26 mouse cellular contexts compared by ENCODE assay signal in the genomic region with DNA sequence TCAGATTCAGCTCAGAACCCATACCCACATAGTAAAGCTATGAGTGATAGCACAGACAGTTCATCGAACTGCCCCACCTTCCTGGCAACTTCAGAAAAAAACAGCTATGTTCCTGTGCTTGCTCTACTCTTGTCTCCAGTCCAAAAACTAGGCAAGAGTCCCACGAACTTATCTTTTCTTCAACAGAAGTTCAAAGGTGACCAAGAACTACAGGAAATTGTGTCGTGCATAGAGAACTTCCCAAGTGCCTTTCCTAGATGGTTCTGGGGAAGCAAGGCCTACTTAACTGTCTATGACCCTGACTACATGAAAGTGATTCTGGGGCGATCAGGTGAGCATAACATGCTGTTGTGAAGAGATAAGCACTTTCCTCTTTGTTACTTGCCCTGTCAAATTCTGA. TPM values are rescaled to one million over a fixed set of nuclear protein-coding genes. Genes with fewer than 3 reads are reported as not detected.
A peak's percentile ranks its signal among the peaks of the same experiment; 100 is the strongest.
DNase-seq lines count a peak whose midpoint lies in the region; ATAC-seq and TF ChIP-seq lines count a peak whose summit lies in the region.
"Had no signal": no experiment of that assay in that cellular context is flagged by ENCODE, and none has a peak within 500 bp of the region (broad histone marks: within the 10 kb centered on the region; RNA-seq: fewer than 3 reads in every experiment).

No protein-coding gene starts in this region.

- no peak for ATAC-seq in heart, embryonic 11.5 days (replicated peaks; ENCODE audit: insufficient number of reproducible peaks, low FRiP score, low TSS enrichment)
- ATAC-seq in liver, postnatal 0 days = peak; percentile 31; the same call in 1 of the 2 replicates
- ATAC-seq in liver, embryonic 11.5 days (replicated peaks; ENCODE audit: low FRiP score) = no peak
- ATAC-seq: activated CD4-positive, CD25-positive, alpha-beta regulatory T cell, adult 4 months; CD4-positive, CD25-positive, alpha-beta regulatory T cell, adult 4 months; forebrain, embryonic 13.5 days; forebrain, embryonic 15.5 days; Patski had no signal

- TF ChIP-seq POLR2A in kidney, adult 2 months (IDR thresholded peaks at IDR 0.05; ENCODE audit: low read depth, low read length) = no peak

- TF ChIP-seq EP300 in liver, postnatal 0 days (IDR thresholded peaks at IDR 0.05; ENCODE audit: low read depth) = no peak

- no peak overlapping the region for H3K9ac ChIP-seq in heart, embryonic 11.5 days (ENCODE audit: low read depth, low read length)
- H3K9ac ChIP-seq in liver, postnatal 0 days (replicated peaks) = no peak overlapping the region
- H3K9ac ChIP-seq in liver, embryonic 11.5 days (ENCODE audit: low read depth, low read length) = no peak overlapping the region
- H3K9ac ChIP-seq: embryonic facial prominence, embryonic 12.5 days; forebrain, embryonic 13.5 days; forebrain, embryonic 15.5 days had no signal

- no peak for TF ChIP-seq CTCF in kidney, adult 2 months (conservative IDR thresholded peaks at IDR 0.05; ENCODE audit: insufficient read depth, insufficient read length, low read depth, low read length)
- no peak for TF ChIP-seq CTCF in liver, postnatal 0 days (IDR thresholded peaks at IDR 0.05; ENCODE audit: low read depth)

- no peaks in the 10 kb centered on the region for H3K27me3 ChIP-seq in heart, embryonic 11.5 days (ENCODE audit: control insufficient read depth, insufficient read depth, low read length)
- no peaks in the 10 kb centered on the region for H3K27me3 ChIP-seq in kidney, adult 2 months (replicated peaks; ENCODE audit: control insufficient read depth, insufficient read depth, low read length)
- H3K27me3 ChIP-seq in liver, postnatal 0 days (ENCODE audit: insufficient read depth, low read length) = no peaks in the 10 kb centered on the region
- H3K27me3 ChIP-seq in liver, embryonic 11.5 days (replicated peaks; ENCODE audit: control insufficient read depth, insufficient read depth, low read length) = no peaks in the 10 kb centered on the region
- H3K27me3 ChIP-seq: embryonic facial prominence, embryonic 12.5 days; forebrain, embryonic 13.5 days; forebrain, embryonic 15.5 days; Patski had no signal

- no peak overlapping the region for H3K4me3 ChIP-seq in heart, embryonic 11.5 days (ENCODE audit: low read depth, low read length)
- H3K4me3 ChIP-seq in kidney, adult 2 months (ENCODE audit: insufficient read depth, low read depth, low read length) = no peak overlapping the region
- H3K4me3 ChIP-seq in liver, postnatal 0 days (ENCODE audit: low read depth, low read length) = no peak overlapping the region
- H3K4me3 ChIP-seq in liver, embryonic 11.5 days (ENCODE audit: low read depth, low read length) = no peak overlapping the region
- H3K4me3 ChIP-seq: embryonic facial prominence, embryonic 10.5 days; embryonic facial prominence, embryonic 12.5 days; forebrain, embryonic 13.5 days; forebrain, embryonic 15.5 days had no signal

- 51% methylated on average over 4 of the region's 4 CpGs for WGBS in heart, embryonic 11.5 days (ENCODE audit: insufficient replicate concordance)
- 45% methylated on average over 4 of the region's 4 CpGs for WGBS in kidney, adult 2 months
- WGBS in liver, postnatal 0 days (ENCODE audit: insufficient replicate concordance) = 40% methylated on average over 4 of the region's 4 CpGs
- WGBS in liver, embryonic 11.5 days = 65% methylated on average over 4 of the region's 4 CpGs

- no peak overlapping the region for H3K4me2 ChIP-seq in heart, embryonic 11.5 days
- H3K4me2 ChIP-seq in liver, postnatal 0 days (ENCODE audit: low read depth, low read length) = no peak overlapping the region
- no peak overlapping the region for H3K4me2 ChIP-seq in liver, embryonic 11.5 days
- H3K4me2 ChIP-seq: embryonic facial prominence, embryonic 12.5 days; forebrain, embryonic 13.5 days; forebrain, embryonic 15.5 days had no signal

- H3K27ac ChIP-seq in heart, embryonic 11.5 days (ENCODE audit: low read depth, low read length) = no peak overlapping the region
- no peak overlapping the region for H3K27ac ChIP-seq in kidney, adult 2 months (ENCODE audit: insufficient read depth, low read depth, low read length)
- H3K27ac ChIP-seq in liver, postnatal 0 days (ENCODE audit: low read depth) = peak overlapping the region; percentile 39
- no peak overlapping the region for H3K27ac ChIP-seq in liver, embryonic 11.5 days (ENCODE audit: low read depth, low read length)
- H3K27ac ChIP-seq: embryonic facial prominence, embryonic 10.5 days; embryonic facial prominence, embryonic 12.5 days; forebrain, embryonic 13.5 days; forebrain, embryonic 15.5 days had no signal

- H3K9me3 ChIP-seq in heart, embryonic 11.5 days (replicated peaks; ENCODE audit: control insufficient read depth, low read length) = no peaks in the 10 kb centered on the region
- H3K9me3 ChIP-seq in liver, postnatal 0 days (ENCODE audit: low read length) = no peaks in the 10 kb centered on the region
- no peaks in the 10 kb centered on the region for H3K9me3 ChIP-seq in liver, embryonic 11.5 days (ENCODE audit: control insufficient read depth, low read length)
- H3K9me3 ChIP-seq: embryonic facial prominence, embryonic 10.5 days; embryonic facial prominence, embryonic 12.5 days; forebrain, embryonic 13.5 days; forebrain, embryonic 15.5 days; G1E had no signal

- H3K4me1 ChIP-seq in heart, embryonic 11.5 days (ENCODE audit: control insufficient read depth, insufficient read depth, low read length) = no peaks in the 10 kb centered on the region
- H3K4me1 ChIP-seq in kidney, adult 2 months (ENCODE audit: control insufficient read depth, insufficient read depth, low read length) = peaks cover 9% of the 10 kb centered on the region; the same call in 1 of the 2 replicates
- no peaks in the 10 kb centered on the region for H3K4me1 ChIP-seq in liver, postnatal 0 days (ENCODE audit: insufficient read depth)
- H3K4me1 ChIP-seq in liver, embryonic 11.5 days (replicated peaks; ENCODE audit: control insufficient read depth, insufficient read depth, low read length) = no peaks in the 10 kb centered on the region
- H3K4me1 ChIP-seq: embryonic facial prominence, embryonic 10.5 days; embryonic facial prominence, embryonic 12.5 days; forebrain, embryonic 13.5 days; forebrain, embryonic 15.5 days had no signal

- H3K36me3 ChIP-seq in heart, embryonic 11.5 days (ENCODE audit: control insufficient read depth, insufficient read depth, low read length) = no peaks in the 10 kb centered on the region
- H3K36me3 ChIP-seq in kidney, adult 2 months (ENCODE audit: control insufficient read depth, insufficient read depth, low read length) = no peaks in the 10 kb centered on the region
- no peaks in the 10 kb centered on the region for H3K36me3 ChIP-seq in liver, postnatal 0 days (replicated peaks; ENCODE audit: insufficient read depth, low read length)
- no peaks in the 10 kb centered on the region for H3K36me3 ChIP-seq in liver, embryonic 11.5 days (ENCODE audit: control insufficient read depth, insufficient read depth, low read length)
- H3K36me3 ChIP-seq: embryonic facial prominence, embryonic 10.5 days; embryonic facial prominence, embryonic 12.5 days; forebrain, embryonic 15.5 days; G1E had no signal

- DNase-seq in heart, adult 11 months = peak; percentile 61
- DNase-seq in kidney, adult 2 months = peak; percentile 17
- no peak for DNase-seq in kidney, adult 11 months
- no peak for DNase-seq in liver, postnatal 0 days
- no peak for DNase-seq in liver, embryonic 11.5 days (ENCODE audit: low spot score)
- DNase-seq: adrenal gland, adult 8-10 months; adrenal gland, postnatal 14 days; adrenal gland, postnatal 36 days; B cell, adult 2 months; cerebellum, adult 11-12 months; cerebellum, adult 2 months; cerebellum, adult 9-10 months; cerebellum, postnatal 10 days; cerebellum, postnatal 25 days had no signal

RNA-seq across cellular contexts. Expression of gene Cyp4a10, which starts 1.4 kb away (rescaled TPM):
- not detected in 2 replicates for polyA plus RNA-seq in heart, embryonic 11.5 days (2014; fragmentation: Nextera tagmentation; extraction: Ambion mirVana)
- 368 and 393 TPM in 2 replicates for polyA plus RNA-seq in kidney, adult 2 months (2012; rRNA removed)
- polyA plus RNA-seq in liver, postnatal 0 days (2015; fragmentation: Nextera tagmentation; extraction: Ambion mirVana) = 550 and 554 TPM in 2 replicates
- polyA plus RNA-seq in liver, embryonic 11.5 days (2014; fragmentation: Nextera tagmentation; extraction: Ambion mirVana) = not detected in 2 replicates
- polyA plus RNA-seq: activated CD4-positive, CD25-positive, alpha-beta regulatory T cell, adult 4 months; CD4-positive, CD25-positive, alpha-beta regulatory T cell, adult 4 months; cerebellum, adult 2 months; cortical plate, adult 2 months; embryonic facial prominence, embryonic 10.5 days; embryonic facial prominence, embryonic 12.5 days; embryonic facial prominence, embryonic 14.5 days; forebrain, embryonic 11.5 days; forebrain, embryonic 13.5 days; forebrain, embryonic 15.5 days; G1E; Patski had no signal

RNA-seq across cellular contexts. Expression of gene Cyp4a14, which starts 23.5 kb away (rescaled TPM):
- not detected in 2 replicates for polyA plus RNA-seq in heart, embryonic 11.5 days (2014; fragmentation: Nextera tagmentation; extraction: Ambion mirVana)
- polyA plus RNA-seq in kidney, adult 2 months (2012; rRNA removed) = 258 and 331 TPM in 2 replicates
- 935 and 984 TPM in 2 replicates for polyA plus RNA-seq in liver, postnatal 0 days (2015; fragmentation: Nextera tagmentation; extraction: Ambion mirVana)
- not detected in 2 replicates for polyA plus RNA-seq in liver, embryonic 11.5 days (2014; fragmentation: Nextera tagmentation; extraction: Ambion mirVana)
- polyA plus RNA-seq: activated CD4-positive, CD25-positive, alpha-beta regulatory T cell, adult 4 months; CD4-positive, CD25-positive, alpha-beta regulatory T cell, adult 4 months; cerebellum, adult 2 months; cortical plate, adult 2 months; embryonic facial prominence, embryonic 10.5 days; embryonic facial prominence, embryonic 12.5 days; embryonic facial prominence, embryonic 14.5 days; forebrain, embryonic 11.5 days; forebrain, embryonic 13.5 days; forebrain, embryonic 15.5 days; G1E; Patski had no signal

RNA-seq across cellular contexts. Expression of gene Cyp4a31, which starts 44.0 kb away (rescaled TPM):
- polyA plus RNA-seq in heart, embryonic 11.5 days (2014; fragmentation: Nextera tagmentation; extraction: Ambion mirVana) = not detected in 2 replicates
- polyA plus RNA-seq in kidney, adult 2 months (2012; rRNA removed) = 234 and 244 TPM in 2 replicates
- 108 and 116 TPM in 2 replicates for polyA plus RNA-seq in liver, postnatal 0 days (2015; fragmentation: Nextera tagmentation; extraction: Ambion mirVana)
- polyA plus RNA-seq in liver, embryonic 11.5 days (2014; fragmentation: Nextera tagmentation; extraction: Ambion mirVana) = not detected in 2 replicates
- polyA plus RNA-seq: activated CD4-positive, CD25-positive, alpha-beta regulatory T cell, adult 4 months; CD4-positive, CD25-positive, alpha-beta regulatory T cell, adult 4 months; cerebellum, adult 2 months; cortical plate, adult 2 months; embryonic facial prominence, embryonic 10.5 days; embryonic facial prominence, embryonic 12.5 days; embryonic facial prominence, embryonic 14.5 days; forebrain, embryonic 11.5 days; forebrain, embryonic 13.5 days; forebrain, embryonic 15.5 days; G1E; Patski had no signal

Comparison
In these comparisons a context has a peak if more than half of its experiments do, and no peak if none do; other contexts are left out.
1. DNase-seq: peak in heart, adult 11 months (single experiment) and kidney, adult 2 months (single experiment); none in kidney, adult 11 months (single experiment), liver, postnatal 0 days (single experiment) and liver, embryonic 11.5 days (single experiment).
2. RNA of gene Cyp4a10, which starts 1.4 kb away (polyA plus RNA-seq): 550 to 554 TPM in liver, postnatal 0 days and 368 to 393 TPM in kidney, adult 2 months; not detected in heart, embryonic 11.5 days and not detected in liver, embryonic 11.5 days; every median in the first group is over 100 times any median in the second.
3. RNA of gene Cyp4a14, which starts 23.5 kb away (polyA plus RNA-seq): 935 to 984 TPM in liver, postnatal 0 days and 258 to 331 TPM in kidney, adult 2 months; not detected in heart, embryonic 11.5 days and not detected in liver, embryonic 11.5 days; every median in the first group is over 100 times any median in the second.
4. RNA of gene Cyp4a31, which starts 44.0 kb away (polyA plus RNA-seq): 234 to 244 TPM in kidney, adult 2 months and 108 to 116 TPM in liver, postnatal 0 days; not detected in heart, embryonic 11.5 days and not detected in liver, embryonic 11.5 days; every median in the first group is over 100 times any median in the second.